Mouse (Mus musculus): ENCODE results near the gene Cdt1. TPM values are rescaled to one million over a fixed set of nuclear protein-coding genes. Genes with fewer than 3 reads are reported as not detected.

The Cdt1 gene
- polyA plus RNA-seq, 1 experiment from 2014 or later = 41.1 TPM

DNA sequence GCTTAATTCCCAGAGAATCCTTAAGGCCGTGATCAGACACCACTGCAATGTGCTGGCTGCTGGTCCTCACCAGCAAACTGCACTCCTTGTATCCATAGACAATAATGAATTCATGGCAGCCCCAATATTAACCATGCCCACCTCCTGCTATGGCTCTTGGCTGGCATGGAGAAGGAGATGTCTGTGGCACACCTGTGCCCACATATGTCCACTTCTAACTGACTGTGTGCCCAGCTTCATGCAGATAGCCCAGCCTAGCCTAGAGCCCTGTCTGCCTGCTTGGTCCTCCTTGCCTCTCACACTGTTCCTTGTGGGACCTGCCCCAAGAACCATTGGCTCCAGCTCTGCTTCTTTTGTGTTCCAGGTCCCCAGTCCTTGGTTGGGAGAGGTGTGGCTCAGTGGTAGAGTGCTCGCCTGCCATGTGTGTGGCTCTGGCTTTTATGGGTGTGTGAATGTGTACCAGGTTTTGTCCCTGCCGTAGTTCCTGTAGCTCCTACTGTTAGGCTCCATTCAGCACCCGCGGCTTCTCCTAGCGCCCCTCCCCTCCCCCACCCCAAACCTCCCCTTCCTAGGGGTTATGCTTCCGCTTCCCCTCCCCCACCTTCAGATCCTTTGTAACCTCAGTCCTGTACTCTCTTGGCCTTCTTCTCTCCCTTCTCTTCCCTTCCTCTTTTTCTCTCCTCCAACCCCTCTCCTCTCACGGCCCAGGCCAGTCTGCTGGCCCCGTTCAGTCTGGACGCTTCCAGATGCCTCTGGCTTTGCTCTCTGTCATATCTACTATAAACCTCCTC lies 10.4 kb upstream of the Cdt1 start:
- WGBS = 37% methylated on average over 10 of the region's 10 CpGs
- Histone ChIP-seq H3K36me3 (ENCODE audit: control insufficient read depth, insufficient read depth, low read length) (no peaks in the 10 kb centered on the region), H3K4me2 (ENCODE audit: low read depth, low read length) (peak overlapping the region; percentile 39), H3K9me3 (ENCODE audit: control insufficient read depth, low read length) (no peaks in the 10 kb centered on the region), H3K9ac (ENCODE audit: low read length) (peak overlapping the region; percentile 65), H3K4me1 (replicated peaks; ENCODE audit: control insufficient read depth, insufficient read depth, low read length) (peaks cover 27% of the 10 kb centered on the region), H3K4me3 (ENCODE audit: low read length) (no peak overlapping the region), H3K27ac (ENCODE audit: low read length) (peak overlapping the region; percentile 91), H3K27me3 (ENCODE audit: control insufficient read depth, insufficient read depth, low read depth, low read length) (no peaks in the 10 kb centered on the region)
- no peak for ATAC-seq (ENCODE audit: low read depth)

DNA sequence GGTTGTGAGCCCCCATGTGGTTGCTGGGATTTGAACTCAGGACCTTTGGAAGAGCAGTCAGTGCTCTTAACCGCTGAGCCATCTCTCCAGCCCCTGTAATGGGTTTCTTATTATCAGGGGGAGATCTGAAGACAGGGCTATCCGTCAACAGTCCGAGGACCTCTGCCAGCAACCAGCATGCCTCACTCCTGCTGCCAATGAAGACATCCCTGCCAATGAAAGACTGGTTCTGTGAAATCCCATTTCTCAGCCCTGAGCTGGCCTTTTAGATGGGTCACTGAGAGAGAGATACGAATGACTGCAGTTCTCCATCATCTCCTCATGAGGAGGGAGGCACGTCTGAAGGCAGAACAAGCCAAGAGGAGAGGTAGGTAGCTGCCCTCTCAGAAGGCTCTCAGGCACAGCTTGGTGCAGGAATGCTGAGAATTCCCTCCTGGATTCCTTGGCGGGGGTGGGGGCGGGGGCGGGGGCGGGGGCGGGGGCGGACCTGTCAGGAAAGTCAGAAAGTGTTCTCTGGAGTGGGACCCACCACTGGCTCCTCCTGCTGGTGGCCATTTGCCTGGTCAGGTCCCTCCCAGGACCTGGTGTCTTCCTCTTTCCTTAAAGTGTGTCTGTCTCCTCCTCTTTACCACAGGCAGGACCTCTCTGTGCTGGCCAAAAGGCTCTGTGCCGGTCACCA lies 9.0 kb upstream of the Cdt1 start:
- Histone ChIP-seq H3K4me2 (ENCODE audit: low read depth, low read length) (no peak overlapping the region), H3K27me3 (ENCODE audit: control insufficient read depth, insufficient read depth, low read depth, low read length) (no peaks in the 10 kb centered on the region), H3K9ac (ENCODE audit: low read length) (no peak overlapping the region), H3K4me1 (replicated peaks; ENCODE audit: control insufficient read depth, insufficient read depth, low read length) (peaks cover 27% of the 10 kb centered on the region), H3K36me3 (ENCODE audit: control insufficient read depth, insufficient read depth, low read length) (no peaks in the 10 kb centered on the region), H3K27ac (ENCODE audit: low read length) (peak overlapping the region; percentile 71), H3K4me3 (ENCODE audit: low read length) (no peak overlapping the region), H3K9me3 (ENCODE audit: control insufficient read depth, low read length) (no peaks in the 10 kb centered on the region)
- 13% methylated on average over 12 of the region's 12 CpGs for WGBS
- ATAC-seq (ENCODE audit: low read depth) = peak; percentile 63

DNA sequence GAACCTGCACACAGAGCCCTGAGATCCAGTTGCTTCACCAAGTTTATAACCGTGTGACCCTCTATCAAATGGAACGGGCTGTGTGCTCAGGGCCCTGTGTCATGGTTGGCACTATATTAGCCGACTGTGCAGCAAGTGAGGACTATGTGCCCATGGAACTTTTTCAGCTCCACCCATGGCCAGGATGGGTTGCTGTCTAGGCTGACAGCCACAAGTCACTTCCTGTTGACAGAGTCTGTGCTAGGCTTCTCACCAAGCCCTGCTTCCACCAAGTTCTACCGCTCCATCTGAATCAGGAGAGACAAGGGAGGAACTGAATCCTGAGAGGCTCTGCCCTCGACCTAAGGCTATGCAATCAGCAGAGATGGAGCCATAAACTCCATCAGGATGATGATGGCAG lies 6.6 kb upstream of the Cdt1 start:
- Histone ChIP-seq H3K4me1 (replicated peaks; ENCODE audit: control insufficient read depth, insufficient read depth, low read length) (peaks cover 22% of the 10 kb centered on the region), H3K27me3 (ENCODE audit: control insufficient read depth, insufficient read depth, low read depth, low read length) (no peaks in the 10 kb centered on the region), H3K9ac (ENCODE audit: low read length) (no peak overlapping the region), H3K27ac (ENCODE audit: low read length) (no peak overlapping the region), H3K9me3 (ENCODE audit: control insufficient read depth, low read length) (no peaks in the 10 kb centered on the region), H3K36me3 (ENCODE audit: control insufficient read depth, insufficient read depth, low read length) (no peaks in the 10 kb centered on the region), H3K4me2 (ENCODE audit: low read depth, low read length) (no peak overlapping the region), H3K4me3 (ENCODE audit: low read length) (no peak overlapping the region)
- no peak for ATAC-seq (ENCODE audit: low read depth)
- WGBS = 78% methylated on average over 5 of the region's 5 CpGs

DNA sequence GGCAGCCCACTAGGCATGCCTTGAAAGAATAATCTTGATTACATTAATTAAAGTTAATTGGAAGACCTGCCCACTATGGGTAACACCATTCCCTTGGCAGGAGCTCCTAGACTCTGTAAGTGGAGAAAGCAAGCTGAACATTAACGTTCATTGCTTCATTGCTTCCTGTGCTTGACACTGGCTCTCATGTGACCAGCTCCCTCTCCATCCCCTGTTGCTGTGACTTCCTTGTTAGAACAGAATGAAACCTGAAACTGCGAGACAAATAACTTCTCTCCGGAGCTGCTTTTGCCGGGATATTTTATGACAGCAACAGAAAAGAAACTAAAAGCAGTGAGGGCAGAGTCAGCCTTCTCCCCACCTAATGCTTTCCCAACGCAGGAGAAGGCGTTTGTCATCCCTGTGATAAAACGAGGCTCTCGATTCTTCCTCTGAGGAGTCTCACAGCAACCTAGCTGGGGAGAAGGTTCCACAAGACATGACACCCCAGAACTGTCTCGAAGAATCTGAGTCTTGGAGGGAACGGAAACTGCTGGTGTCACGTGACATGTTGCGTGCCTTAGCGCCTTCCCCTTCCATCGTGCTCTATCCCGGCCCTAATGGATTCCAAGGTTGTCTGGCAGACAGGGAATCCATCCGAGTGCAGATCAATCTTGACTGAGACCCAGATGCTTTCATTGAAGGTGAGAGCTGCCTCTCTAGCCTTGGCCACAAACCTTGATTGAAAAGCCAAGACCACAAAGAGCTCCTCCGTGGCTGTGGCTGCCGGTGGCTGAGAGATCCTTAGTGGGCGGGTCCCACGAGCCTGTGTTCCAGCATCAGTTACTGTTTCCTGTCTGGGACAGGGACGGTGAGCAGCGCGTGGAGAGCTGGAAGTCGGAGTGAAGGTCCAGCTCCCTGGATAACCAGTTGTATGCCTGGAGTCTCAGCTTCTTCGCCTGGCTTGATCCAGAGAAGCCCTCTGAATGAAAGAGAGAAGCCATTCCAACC lies 3.2 kb upstream of the Cdt1 start:
- no peak overlapping the region for H3K9ac ChIP-seq (ENCODE audit: low read length)
- no peaks in the 10 kb centered on the region for H3K27me3 ChIP-seq (ENCODE audit: control insufficient read depth, insufficient read depth, low read depth, low read length)
- no peak overlapping the region for H3K4me2 ChIP-seq (ENCODE audit: low read depth, low read length)
- ATAC-seq (ENCODE audit: low read depth) = no peak
- WGBS = 74% methylated on average over 25 of the region's 25 CpGs
- H3K4me1 ChIP-seq (replicated peaks; ENCODE audit: control insufficient read depth, insufficient read depth, low read length) = peaks cover 19% of the 10 kb centered on the region
- no peaks in the 10 kb centered on the region for H3K36me3 ChIP-seq (ENCODE audit: control insufficient read depth, insufficient read depth, low read length)
- no peak overlapping the region for H3K27ac ChIP-seq (ENCODE audit: low read length)
- no peaks in the 10 kb centered on the region for H3K9me3 ChIP-seq (ENCODE audit: control insufficient read depth, low read length)
- no peak overlapping the region for H3K4me3 ChIP-seq (ENCODE audit: low read length)

DNA sequence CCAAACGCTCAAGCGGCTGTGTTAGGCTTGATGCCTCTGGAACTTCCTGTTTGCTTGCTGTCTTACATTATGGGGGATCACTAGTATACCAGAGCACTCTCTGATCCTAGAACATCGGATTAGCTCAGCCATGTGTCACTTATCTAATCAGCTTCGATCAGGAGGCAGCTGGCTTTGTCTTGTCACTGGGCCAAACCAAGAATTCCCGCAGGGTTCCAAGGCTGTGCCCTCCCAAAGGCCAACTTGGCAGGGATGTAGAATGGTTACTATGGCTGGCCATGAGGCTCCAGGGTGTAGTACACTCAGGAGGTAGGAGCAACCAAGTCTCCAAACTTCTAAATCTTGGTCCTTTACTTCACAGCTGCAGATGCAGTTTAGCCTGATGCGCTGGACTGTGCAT lies 1.0 kb upstream of the Cdt1 start:
- H3K9me3 ChIP-seq (ENCODE audit: control insufficient read depth, low read length) = no peaks in the 10 kb centered on the region
- peaks cover 19% of the 10 kb centered on the region for H3K4me1 ChIP-seq (replicated peaks; ENCODE audit: control insufficient read depth, insufficient read depth, low read length)
- peak overlapping the region; percentile 80 for H3K9ac ChIP-seq (ENCODE audit: low read length)
- no peaks in the 10 kb centered on the region for H3K27me3 ChIP-seq (ENCODE audit: control insufficient read depth, insufficient read depth, low read depth, low read length)
- H3K27ac ChIP-seq (ENCODE audit: low read length) = peak overlapping the region; percentile 97
- peaks cover 7% of the 10 kb centered on the region for H3K36me3 ChIP-seq (ENCODE audit: control insufficient read depth, insufficient read depth, low read length)
- no peak for ATAC-seq (ENCODE audit: low read depth)
- 11% methylated on average over 6 of the region's 6 CpGs for WGBS
- H3K4me2 ChIP-seq (ENCODE audit: low read depth, low read length) = peak overlapping the region; percentile 73
- H3K4me3 ChIP-seq (ENCODE audit: low read length) = peak overlapping the region; percentile 82

DNA sequence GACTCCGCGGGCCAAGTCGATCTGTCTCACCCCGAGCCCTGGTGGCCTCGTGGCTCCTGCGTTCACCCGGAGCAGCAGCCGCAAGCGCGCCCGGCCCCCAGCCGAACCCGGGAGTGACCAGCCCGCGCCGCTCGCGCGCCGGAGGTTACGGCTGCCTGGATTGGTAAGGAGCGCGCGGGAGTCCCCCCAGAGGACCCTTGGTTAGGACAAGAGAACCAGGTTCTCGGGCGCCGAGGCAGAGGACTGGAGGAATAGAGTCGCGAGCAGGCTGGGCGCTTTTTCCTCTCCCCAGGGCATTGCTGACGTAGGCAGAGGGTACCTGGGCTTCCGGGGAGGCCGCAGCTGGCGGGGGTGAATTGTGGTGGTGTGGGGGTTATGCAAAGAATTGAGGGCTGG lies 292 bp downstream of the Cdt1 start:
- peaks cover 19% of the 10 kb centered on the region for H3K4me1 ChIP-seq (replicated peaks; ENCODE audit: control insufficient read depth, insufficient read depth, low read length)
- H3K9ac ChIP-seq (ENCODE audit: low read length) = peak overlapping the region; percentile 87
- 0% methylated on average over 34 of the region's 34 CpGs for WGBS
- H3K9me3 ChIP-seq (ENCODE audit: control insufficient read depth, low read length) = no peaks in the 10 kb centered on the region
- peak overlapping the region; percentile 97 for H3K27ac ChIP-seq (ENCODE audit: low read length)
- ATAC-seq (ENCODE audit: low read depth) = peak; percentile 51
- H3K36me3 ChIP-seq (ENCODE audit: control insufficient read depth, insufficient read depth, low read length) = peaks cover 16% of the 10 kb centered on the region
- H3K4me2 ChIP-seq (ENCODE audit: low read depth, low read length) = peak overlapping the region; percentile 73
- peak overlapping the region; percentile 82 for H3K4me3 ChIP-seq (ENCODE audit: low read length)
- no peaks in the 10 kb centered on the region for H3K27me3 ChIP-seq (ENCODE audit: control insufficient read depth, insufficient read depth, low read depth, low read length)

DNA sequence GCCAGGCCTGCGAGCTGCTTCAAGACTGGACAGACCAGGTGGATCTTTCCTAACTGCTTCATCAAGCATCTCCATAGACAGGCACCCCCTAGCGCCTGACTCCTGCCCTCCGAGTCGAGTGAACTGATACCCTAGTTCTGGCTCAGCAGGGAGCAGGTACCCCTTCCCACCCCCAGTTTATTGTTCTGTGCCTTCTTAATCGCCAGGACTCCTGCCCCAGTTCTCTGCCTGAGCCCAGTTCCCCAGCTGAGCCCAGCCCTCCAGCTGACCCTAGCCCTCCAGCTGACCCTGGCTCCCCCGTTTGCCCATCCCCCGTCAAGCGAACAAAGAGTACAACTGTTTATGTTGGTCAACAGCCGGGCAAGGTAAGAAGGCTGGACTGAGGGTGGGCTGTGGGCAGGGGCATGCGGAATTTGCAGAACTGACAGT lies 1.1 kb downstream of the Cdt1 start:
- Histone ChIP-seq H3K27ac (ENCODE audit: low read length) (no peak overlapping the region), H3K4me1 (replicated peaks; ENCODE audit: control insufficient read depth, insufficient read depth, low read length) (peaks cover 19% of the 10 kb centered on the region), H3K4me3 (ENCODE audit: low read length) (peak overlapping the region; percentile 82), H3K36me3 (ENCODE audit: control insufficient read depth, insufficient read depth, low read length) (peaks cover 16% of the 10 kb centered on the region), H3K4me2 (ENCODE audit: low read depth, low read length) (peak overlapping the region; percentile 73), H3K9me3 (ENCODE audit: control insufficient read depth, low read length) (no peaks in the 10 kb centered on the region), H3K27me3 (ENCODE audit: control insufficient read depth, insufficient read depth, low read depth, low read length) (no peaks in the 10 kb centered on the region), H3K9ac (ENCODE audit: low read length) (peak overlapping the region; percentile 87)
- 6% methylated on average over 10 of the region's 10 CpGs for WGBS
- ATAC-seq (ENCODE audit: low read depth) = no peak

DNA sequence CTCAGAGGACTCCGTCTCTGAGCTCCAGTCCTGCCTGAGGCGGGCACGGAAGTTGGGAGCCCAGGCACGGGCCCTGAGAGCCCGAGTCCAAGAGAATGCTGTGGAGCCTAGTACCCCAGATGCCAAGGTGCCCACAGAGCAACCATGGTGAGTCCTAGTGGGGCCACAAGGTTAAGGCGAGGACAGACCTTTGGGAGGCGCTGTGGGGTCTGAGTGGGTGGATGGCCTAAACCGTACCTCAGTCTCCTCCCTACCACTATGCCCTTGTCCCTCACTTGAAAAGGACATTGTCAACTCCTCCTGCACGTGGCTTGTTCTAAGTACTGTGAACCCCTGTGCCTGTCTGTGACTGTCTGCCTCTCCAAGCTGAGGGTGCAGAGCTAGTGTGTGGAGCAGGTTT lies 1.5 kb downstream of the Cdt1 start:
- Histone ChIP-seq H3K4me1 (replicated peaks; ENCODE audit: control insufficient read depth, insufficient read depth, low read length) (peaks cover 19% of the 10 kb centered on the region), H3K36me3 (ENCODE audit: control insufficient read depth, insufficient read depth, low read length) (peaks cover 16% of the 10 kb centered on the region), H3K4me2 (ENCODE audit: low read depth, low read length) (peak overlapping the region; percentile 73), H3K4me3 (ENCODE audit: low read length) (peak overlapping the region; percentile 82), H3K9me3 (ENCODE audit: control insufficient read depth, low read length) (no peaks in the 10 kb centered on the region), H3K27me3 (ENCODE audit: control insufficient read depth, insufficient read depth, low read depth, low read length) (no peaks in the 10 kb centered on the region), H3K9ac (ENCODE audit: low read length) (peak overlapping the region; percentile 87), H3K27ac (ENCODE audit: low read length) (no peak overlapping the region)
- 48% methylated on average over 9 of the region's 9 CpGs for WGBS
- no peak for ATAC-seq (ENCODE audit: low read depth)

DNA sequence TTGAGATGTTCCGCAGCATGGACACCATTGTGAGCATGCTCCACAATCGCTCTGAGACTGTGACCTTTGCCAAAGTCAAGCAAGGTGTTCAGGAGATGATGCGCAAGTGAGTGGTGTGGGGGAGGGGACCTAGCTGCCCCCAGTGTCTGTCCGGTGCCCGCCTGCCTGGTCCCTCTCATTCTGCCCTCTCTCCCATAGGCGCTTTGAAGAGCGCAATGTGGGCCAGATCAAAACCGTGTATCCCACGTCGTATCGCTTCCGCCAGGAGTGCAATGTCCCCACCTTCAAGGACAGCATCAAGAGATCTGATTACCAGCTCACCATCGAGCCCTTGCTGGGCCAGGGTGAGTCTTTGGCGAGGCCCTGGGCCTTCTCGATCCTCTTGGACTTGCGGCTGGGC lies 2.2 kb downstream of the Cdt1 start:
- Histone ChIP-seq H3K4me1 (replicated peaks; ENCODE audit: control insufficient read depth, insufficient read depth, low read length) (peaks cover 25% of the 10 kb centered on the region), H3K27ac (ENCODE audit: low read length) (no peak overlapping the region), H3K27me3 (ENCODE audit: control insufficient read depth, insufficient read depth, low read depth, low read length) (no peaks in the 10 kb centered on the region), H3K9ac (ENCODE audit: low read length) (no peak overlapping the region), H3K4me2 (ENCODE audit: low read depth, low read length) (no peak overlapping the region), H3K4me3 (ENCODE audit: low read length) (no peak overlapping the region), H3K36me3 (ENCODE audit: control insufficient read depth, insufficient read depth, low read length) (peaks cover 16% of the 10 kb centered on the region), H3K9me3 (ENCODE audit: control insufficient read depth, low read length) (no peaks in the 10 kb centered on the region)
- WGBS = 95% methylated on average over 16 of the region's 16 CpGs
- no peak for ATAC-seq (ENCODE audit: low read depth)

Data from lung, embryonic 16.5 days (tissue).